Mouse (Mus musculus): ENCODE results near the gene Rnf150. TPM values are rescaled to one million over a fixed set of nuclear protein-coding genes. Genes with fewer than 3 reads are reported as not detected.

Rnf150 gene
- total and polyA plus RNA-seq, 2 experiments: 0.24 to 0.92 TPM

GRCm38 (mm10) chr8:82917540-82918316 lies 54.6 kb downstream of the Rnf150 start:
- H3K36me3 ChIP-seq (ENCODE audit: control insufficient read depth, insufficient read depth, low read length): no peaks in the 10 kb centered on the region
- H3K4me3 ChIP-seq (ENCODE audit: insufficient read depth, low read depth, low read length): no peak overlapping the region
- H3K9ac ChIP-seq (ENCODE audit: low read depth, low read length): no peak overlapping the region
- no peak overlapping the region for H3K27ac ChIP-seq (replicated peaks; ENCODE audit: insufficient read depth, low read depth, low read length)
- H3K4me1 ChIP-seq (ENCODE audit: control insufficient read depth, insufficient read depth, low read length): no peaks in the 10 kb centered on the region
- H3K79me2 ChIP-seq (ENCODE audit: control insufficient read depth, insufficient read depth, low read length): no peaks in the 10 kb centered on the region; the same call in 1 of the 2 replicates
- no peak for DNase-seq (ENCODE audit: extremely low read depth, low read depth, low spot score)
- TF ChIP-seq CTCF (IDR thresholded peaks at IDR 0.05; ENCODE audit: low read depth, low read length) (no peak), POLR2A (IDR thresholded peaks at IDR 0.05; ENCODE audit: extremely low read depth, insufficient read depth, low read length) (no peak)
- H3K27me3 ChIP-seq (ENCODE audit: control insufficient read depth, insufficient read depth, low read length): no peaks in the 10 kb centered on the region
- 77% methylated on average over 5 of the region's 5 CpGs for WGBS

- Histone ChIP-seq H3K9ac (ENCODE audit: low read depth, low read length) (no peak overlapping the region), H3K27ac (replicated peaks; ENCODE audit: insufficient read depth, low read depth, low read length) (no peak overlapping the region), H3K4me3 (ENCODE audit: insufficient read depth, low read depth, low read length) (no peak overlapping the region), H3K79me2 (ENCODE audit: control insufficient read depth, insufficient read depth, low read length) (no peaks in the 10 kb centered on the region; the same call in 1 of the 2 replicates), H3K36me3 (ENCODE audit: control insufficient read depth, insufficient read depth, low read length) (no peaks in the 10 kb centered on the region), H3K27me3 (ENCODE audit: control insufficient read depth, insufficient read depth, low read length) (no peaks in the 10 kb centered on the region), H3K4me1 (ENCODE audit: control insufficient read depth, insufficient read depth, low read length) (no peaks in the 10 kb centered on the region)
- no peak for TF ChIP-seq POLR2A (IDR thresholded peaks at IDR 0.05; ENCODE audit: extremely low read depth, insufficient read depth, low read length)
- no peak for TF ChIP-seq CTCF (IDR thresholded peaks at IDR 0.05; ENCODE audit: low read depth, low read length)
- DNase-seq (ENCODE audit: extremely low read depth, low read depth, low spot score): no peak
- 88% methylated on average over 4 of the region's 4 CpGs for WGBS
These were observed 56.5 kb downstream of the Rnf150 start for GRCm38 (mm10) chr8:82919676-82920075.

GRCm38 (mm10) chr8:82920124-82920523 lies 57.0 kb downstream of the Rnf150 start:
- Histone ChIP-seq H3K27ac (replicated peaks; ENCODE audit: insufficient read depth, low read depth, low read length) (no peak overlapping the region), H3K36me3 (ENCODE audit: control insufficient read depth, insufficient read depth, low read length) (no peaks in the 10 kb centered on the region), H3K4me3 (ENCODE audit: insufficient read depth, low read depth, low read length) (no peak overlapping the region), H3K4me1 (ENCODE audit: control insufficient read depth, insufficient read depth, low read length) (no peaks in the 10 kb centered on the region), H3K9ac (ENCODE audit: low read depth, low read length) (no peak overlapping the region), H3K79me2 (ENCODE audit: control insufficient read depth, insufficient read depth, low read length) (no peaks in the 10 kb centered on the region; the same call in 1 of the 2 replicates), H3K27me3 (ENCODE audit: control insufficient read depth, insufficient read depth, low read length) (no peaks in the 10 kb centered on the region)
- DNase-seq (ENCODE audit: extremely low read depth, low read depth, low spot score): no peak
- TF ChIP-seq CTCF (IDR thresholded peaks at IDR 0.05; ENCODE audit: low read depth, low read length) (no peak), POLR2A (IDR thresholded peaks at IDR 0.05; ENCODE audit: extremely low read depth, insufficient read depth, low read length) (no peak)
- 78% methylated on average over 4 of the region's 4 CpGs for whole genome bisulfite sequencing

- WGBS: 95% methylated on average over 3 of the region's 3 CpGs
- H3K79me2 ChIP-seq (ENCODE audit: control insufficient read depth, insufficient read depth, low read length): no peaks in the 10 kb centered on the region
- no peak overlapping the region for H3K27ac ChIP-seq (replicated peaks; ENCODE audit: insufficient read depth, low read depth, low read length)
- no peaks in the 10 kb centered on the region for H3K4me1 ChIP-seq (ENCODE audit: control insufficient read depth, insufficient read depth, low read length)
- H3K9ac ChIP-seq (ENCODE audit: low read depth, low read length): no peak overlapping the region
- H3K36me3 ChIP-seq (ENCODE audit: control insufficient read depth, insufficient read depth, low read length): no peaks in the 10 kb centered on the region
- no peak for DNase-seq (ENCODE audit: extremely low read depth, low read depth, low spot score)
- H3K4me3 ChIP-seq (ENCODE audit: insufficient read depth, low read depth, low read length): no peak overlapping the region
- TF ChIP-seq POLR2A (IDR thresholded peaks at IDR 0.05; ENCODE audit: extremely low read depth, insufficient read depth, low read length): no peak
- no peak for TF ChIP-seq CTCF (IDR thresholded peaks at IDR 0.05; ENCODE audit: low read depth, low read length)
- H3K27me3 ChIP-seq (ENCODE audit: control insufficient read depth, insufficient read depth, low read length): no peaks in the 10 kb centered on the region
These were observed 62.1 kb downstream of the Rnf150 start for GRCm38 (mm10) chr8:82925286-82925685.

GRCm38 (mm10) chr8:82926518-82926917 lies 63.4 kb downstream of the Rnf150 start:
- no peaks in the 10 kb centered on the region for H3K36me3 ChIP-seq (ENCODE audit: control insufficient read depth, insufficient read depth, low read length)
- TF ChIP-seq CTCF (IDR thresholded peaks at IDR 0.05; ENCODE audit: low read depth, low read length) (no peak), POLR2A (IDR thresholded peaks at IDR 0.05; ENCODE audit: extremely low read depth, insufficient read depth, low read length) (no peak)
- no peak for DNase-seq (ENCODE audit: extremely low read depth, low read depth, low spot score)
- no peak overlapping the region for H3K4me3 ChIP-seq (ENCODE audit: insufficient read depth, low read depth, low read length)
- H3K9ac ChIP-seq (ENCODE audit: low read depth, low read length): no peak overlapping the region
- H3K4me1 ChIP-seq (ENCODE audit: control insufficient read depth, insufficient read depth, low read length): no peaks in the 10 kb centered on the region
- H3K79me2 ChIP-seq (ENCODE audit: control insufficient read depth, insufficient read depth, low read length): no peaks in the 10 kb centered on the region
- H3K27me3 ChIP-seq (ENCODE audit: control insufficient read depth, insufficient read depth, low read length): no peaks in the 10 kb centered on the region
- no peak overlapping the region for H3K27ac ChIP-seq (replicated peaks; ENCODE audit: insufficient read depth, low read depth, low read length)
- WGBS: 68% methylated on average over 5 of the region's 5 CpGs

GRCm38 (mm10) chr8:82931554-82931953 lies 68.4 kb downstream of the Rnf150 start:
- no peaks in the 10 kb centered on the region for H3K4me1 ChIP-seq (ENCODE audit: control insufficient read depth, insufficient read depth, low read length)
- no peak for DNase-seq (ENCODE audit: extremely low read depth, low read depth, low spot score)
- 87% methylated on average over 7 of the region's 7 CpGs for WGBS
- no peaks in the 10 kb centered on the region for H3K36me3 ChIP-seq (ENCODE audit: control insufficient read depth, insufficient read depth, low read length)
- TF ChIP-seq POLR2A (IDR thresholded peaks at IDR 0.05; ENCODE audit: extremely low read depth, insufficient read depth, low read length) (no peak), CTCF (IDR thresholded peaks at IDR 0.05; ENCODE audit: low read depth, low read length) (no peak)
- no peaks in the 10 kb centered on the region for H3K27me3 ChIP-seq (ENCODE audit: control insufficient read depth, insufficient read depth, low read length)
- H3K79me2 ChIP-seq (ENCODE audit: control insufficient read depth, insufficient read depth, low read length): no peaks in the 10 kb centered on the region
- H3K4me3 ChIP-seq (ENCODE audit: insufficient read depth, low read depth, low read length): no peak overlapping the region
- H3K27ac ChIP-seq (replicated peaks; ENCODE audit: insufficient read depth, low read depth, low read length): no peak overlapping the region
- H3K9ac ChIP-seq (ENCODE audit: low read depth, low read length): no peak overlapping the region

Data from liver, adult 2 months (tissue).